Mouse (Mus musculus): ENCODE results near the gene Olfr398. TPM values are rescaled to one million over a fixed set of nuclear protein-coding genes. Genes with fewer than 3 reads are reported as not detected.

Gene Olfr398
- not detected in 2 replicates for polyA plus RNA-seq (2016; fragmentation: Nextera tagmentation; extraction: Ambion mirVana)

DNA sequence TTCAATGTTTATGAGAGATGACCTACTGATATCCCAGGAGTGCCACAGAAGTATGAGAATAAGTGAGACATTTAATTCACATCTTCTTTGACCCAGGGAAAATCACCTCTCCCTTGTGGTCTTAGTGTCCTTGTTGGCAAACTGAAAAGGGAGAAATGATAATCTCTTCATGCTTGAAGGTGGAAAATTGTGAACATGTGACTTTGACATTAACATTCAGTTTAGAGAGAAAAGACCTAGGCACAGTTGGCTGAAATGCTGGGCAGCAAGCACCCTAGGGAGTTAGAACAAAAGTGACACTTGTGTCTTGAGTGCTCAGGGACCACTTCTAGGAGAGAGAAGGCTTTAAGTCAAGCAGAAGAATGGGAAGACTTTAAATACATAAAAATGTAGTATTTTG lies at the start of gene Olfr398:
Gene Olfr398 (minus strand): TSS at position 101 of the 400 bp plus-strand sequence.
- H3K36me3 ChIP-seq, result no peaks in the 10 kb centered on the region
- H3K4me3 ChIP-seq, result no peak within 1 kb of the TSS
- no peaks in the 10 kb centered on the region for H3K27me3 ChIP-seq (ENCODE audit: insufficient read depth, poor library complexity, severe bottlenecking)
- H3K27ac ChIP-seq, result no peak within 1 kb of the TSS
- H3K9me3 ChIP-seq, result peaks cover 59% of the 10 kb centered on the region
- H3K4me1 ChIP-seq (replicated peaks), result no peaks in the 10 kb centered on the region
- no peak for DNase-seq (ENCODE audit: low spot score)

GRCm38 (mm10) chr11:73993115-73993514 lies 2.9 kb upstream of the Olfr398 start:
- H3K27me3 ChIP-seq (ENCODE audit: insufficient read depth, poor library complexity, severe bottlenecking), result no peaks in the 10 kb centered on the region
- no peak overlapping the region for H3K27ac ChIP-seq
- H3K9me3 ChIP-seq, result peaks cover 42% of the 10 kb centered on the region

DNA sequence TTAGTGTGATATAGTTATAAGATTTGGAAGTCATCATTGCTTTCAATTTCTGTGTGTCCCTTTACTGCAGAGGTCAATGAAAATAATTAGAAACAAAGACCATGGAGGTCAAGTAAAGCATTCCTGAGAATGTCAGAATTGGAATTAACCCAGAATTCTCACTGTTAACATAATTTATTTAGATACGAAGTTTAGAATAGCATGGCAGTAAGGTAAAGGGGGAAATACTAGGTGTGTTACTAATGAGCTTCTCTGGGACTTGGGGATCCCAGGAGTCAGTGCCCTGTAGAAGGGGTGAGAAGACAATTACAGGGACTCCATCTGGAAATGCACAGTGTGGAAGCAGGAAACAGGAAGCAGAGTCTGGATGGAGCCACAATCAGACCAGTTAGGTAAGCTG lies 29.7 kb downstream of the Olfr398 start, which contains the start of gene Olfr397:
Gene Olfr397 (plus strand): TSS at position 301 of the 400 bp plus-strand sequence.
- 71% methylated on average over 1 of the region's 1 CpGs for WGBS
- no peaks in the 10 kb centered on the region for H3K27me3 ChIP-seq (ENCODE audit: insufficient read depth, poor library complexity, severe bottlenecking)

More at GRCm38 (mm10) chr11:73993115-73993514, 2.9 kb upstream of the Olfr398 start:
- Histone ChIP-seq H3K36me3 (no peaks in the 10 kb centered on the region), H3K4me3 (no peak overlapping the region), H3K4me1 (replicated peaks) (no peaks in the 10 kb centered on the region)
- no peak for DNase-seq (ENCODE audit: low spot score)

DNA sequence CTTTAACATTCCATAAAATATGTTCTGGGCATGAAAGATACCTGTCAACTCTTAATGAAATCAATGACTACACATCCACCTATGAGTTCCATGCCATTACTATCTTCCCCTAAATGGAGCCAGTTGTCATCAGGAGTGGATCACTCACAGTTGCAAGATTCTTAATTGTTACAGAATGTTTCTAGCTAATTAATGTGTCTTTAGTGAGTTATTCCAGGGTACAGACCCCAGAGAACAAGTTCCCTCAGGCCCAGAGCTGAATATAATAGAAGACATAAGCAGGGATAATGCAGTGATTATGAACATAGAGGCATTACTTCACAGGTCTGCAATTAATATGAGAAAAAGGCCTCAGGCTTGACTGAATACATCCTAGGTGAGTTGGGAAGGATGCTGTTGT lies 53.8 kb downstream of the Olfr398 start, which contains the start of gene Olfr23:
Gene Olfr23 (plus strand): TSS at position 301 of the 400 bp plus-strand sequence.
- no peak for DNase-seq (ENCODE audit: low spot score)
- Histone ChIP-seq H3K4me1 (replicated peaks) (no peaks in the 10 kb centered on the region), H3K9me3 (peaks cover 15% of the 10 kb centered on the region), H3K27ac (no peak within 1 kb of the TSS), H3K27me3 (ENCODE audit: insufficient read depth, poor library complexity, severe bottlenecking) (no peaks in the 10 kb centered on the region), H3K4me3 (no peak within 1 kb of the TSS), H3K36me3 (no peaks in the 10 kb centered on the region)

More for the DNA sequence above, 29.7 kb downstream of the Olfr398 start, which contains the start of gene Olfr397:
- no peaks in the 10 kb centered on the region for H3K4me1 ChIP-seq (replicated peaks)
- no peak for DNase-seq (ENCODE audit: low spot score)
- no peak within 1 kb of the TSS for H3K4me3 ChIP-seq
- no peak within 1 kb of the TSS for H3K27ac ChIP-seq
- peaks cover 38% of the 10 kb centered on the region for H3K9me3 ChIP-seq
- no peaks in the 10 kb centered on the region for H3K36me3 ChIP-seq

Other genes starting within 250 kb of the Olfr398 start
- not detected in 2 replicates for gene Olfr389, start 209.7 kb downstream of the Olfr398 start, polyA plus RNA-seq (2016; fragmentation: Nextera tagmentation; extraction: Ambion mirVana)
- not detected in 2 replicates for gene Olfr390, start 207.4 kb downstream of the Olfr398 start, polyA plus RNA-seq (2016; fragmentation: Nextera tagmentation; extraction: Ambion mirVana)
- gene Olfr391-ps, start 187.4 kb downstream of the Olfr398 start, polyA plus RNA-seq (2016; fragmentation: Nextera tagmentation; extraction: Ambion mirVana), result not detected in 2 replicates
- gene Olfr392, start 173.4 kb downstream of the Olfr398 start, polyA plus RNA-seq (2016; fragmentation: Nextera tagmentation; extraction: Ambion mirVana), result not detected in 2 replicates
- not detected in 2 replicates for gene Olfr393, start 139.0 kb downstream of the Olfr398 start, polyA plus RNA-seq (2016; fragmentation: Nextera tagmentation; extraction: Ambion mirVana)
- not detected in 2 replicates for gene Olfr394, start 99.6 kb downstream of the Olfr398 start, polyA plus RNA-seq (2016; fragmentation: Nextera tagmentation; extraction: Ambion mirVana)
- not detected in 2 replicates for gene Olfr395, start 81.1 kb downstream of the Olfr398 start, polyA plus RNA-seq (2016; fragmentation: Nextera tagmentation; extraction: Ambion mirVana)
- not detected in 2 replicates for gene Olfr23, start 53.7 kb downstream of the Olfr398 start, polyA plus RNA-seq (2016; fragmentation: Nextera tagmentation; extraction: Ambion mirVana)
- gene Olfr397, start 29.6 kb downstream of the Olfr398 start, polyA plus RNA-seq (2016; fragmentation: Nextera tagmentation; extraction: Ambion mirVana), result not detected in 2 replicates
- not detected in 2 replicates for gene Olfr139, start 66.1 kb upstream of the Olfr398 start, polyA plus RNA-seq (2016; fragmentation: Nextera tagmentation; extraction: Ambion mirVana)
- not detected in 2 replicates for gene Olfr399, start 66.2 kb upstream of the Olfr398 start, polyA plus RNA-seq (2016; fragmentation: Nextera tagmentation; extraction: Ambion mirVana)
- not detected in 2 replicates for gene Zfp616, start 79.5 kb upstream of the Olfr398 start, polyA plus RNA-seq (2016; fragmentation: Nextera tagmentation; extraction: Ambion mirVana)
- not detected in 2 replicates for gene Olfr401, start 123.3 kb upstream of the Olfr398 start, polyA plus RNA-seq (2016; fragmentation: Nextera tagmentation; extraction: Ambion mirVana)
- not detected in 2 replicates for gene Olfr402, start 163.1 kb upstream of the Olfr398 start, polyA plus RNA-seq (2016; fragmentation: Nextera tagmentation; extraction: Ambion mirVana)
- not detected in 2 replicates for gene Olfr403, start 195.8 kb upstream of the Olfr398 start, polyA plus RNA-seq (2016; fragmentation: Nextera tagmentation; extraction: Ambion mirVana)
- gene Olfr43, start 221.0 kb upstream of the Olfr398 start, polyA plus RNA-seq (2016; fragmentation: Nextera tagmentation; extraction: Ambion mirVana), result not detected in 2 replicates